Mouse (Mus musculus): ENCODE data around the gene Ugt1a1.
"Not testable (repeated sequence)": the region's sequence is repeated elsewhere in the genome, so short reads cannot be mapped to it uniquely, and the experiment has no call there.

Ugt1a1 gene

DNA sequence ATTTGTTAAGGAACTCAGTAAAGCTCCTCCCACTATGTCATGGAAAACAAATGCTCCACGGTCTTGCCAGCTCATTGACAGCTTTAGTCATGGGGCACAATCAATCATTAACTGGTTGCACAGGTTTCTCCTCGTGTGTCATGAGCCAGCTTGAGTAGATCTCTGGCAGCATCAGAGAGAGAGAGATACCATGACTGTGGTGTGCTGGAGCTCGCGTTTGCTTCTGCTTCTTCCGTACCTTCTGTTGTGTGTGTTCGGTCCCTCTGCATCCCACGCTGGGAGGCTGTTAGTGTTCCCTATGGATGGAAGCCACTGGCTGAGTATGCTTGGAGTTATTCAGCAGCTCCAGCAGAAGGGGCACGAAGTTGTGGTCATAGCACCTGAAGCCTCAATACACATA, at the start of gene Ugt1a1:
Ugt1a1 (plus strand) TSS at position 148 of the 400 bp plus-strand sequence.
- no peak for DNase-seq

DNA sequence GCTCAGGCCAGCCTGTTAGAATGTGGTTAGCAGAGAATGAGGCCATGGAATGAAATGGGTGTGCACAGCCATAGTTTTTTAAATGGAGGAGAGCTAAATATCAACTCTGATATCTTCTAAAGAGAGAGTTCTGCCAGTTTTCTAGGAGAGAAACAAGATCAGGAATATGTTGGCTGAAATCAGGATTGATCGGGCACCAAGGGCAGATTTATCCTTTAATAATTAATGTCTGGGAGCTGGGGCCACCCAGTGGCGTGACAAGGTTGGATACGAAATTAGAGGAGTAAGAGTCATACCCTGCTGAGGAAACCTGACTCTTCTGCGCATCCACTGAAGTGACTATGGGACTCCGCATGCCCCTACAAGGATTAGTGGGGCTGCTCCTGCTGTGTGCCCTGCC, 46.0 kb upstream of the Ugt1a1 start, which contains the start of gene Ugt1a5:
Ugt1a5 (plus strand) TSS at position 302 of the 400 bp plus-strand sequence.
- no peak for DNase-seq

DNA sequence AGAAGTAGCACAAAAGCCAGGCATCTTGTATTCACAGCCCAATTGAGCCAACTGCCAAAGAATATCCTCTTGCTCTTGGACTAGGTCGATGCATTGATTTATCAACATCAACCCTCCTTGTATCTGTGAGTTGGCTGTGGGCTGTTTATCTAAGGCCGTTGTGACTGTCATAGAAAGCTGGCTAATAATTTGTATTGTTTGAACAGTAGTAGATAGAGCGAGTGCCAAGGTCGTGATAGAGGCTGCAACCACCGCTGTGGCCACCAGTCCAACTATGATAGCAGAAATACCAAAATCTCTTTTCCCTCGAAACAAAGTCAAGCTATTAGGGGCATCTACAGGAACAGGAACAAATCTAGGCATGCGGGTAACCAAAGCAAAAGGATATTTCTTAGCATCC, 39.6 kb upstream of the Ugt1a1 start:
- not testable (repeated sequence) for DNase-seq

DNA sequence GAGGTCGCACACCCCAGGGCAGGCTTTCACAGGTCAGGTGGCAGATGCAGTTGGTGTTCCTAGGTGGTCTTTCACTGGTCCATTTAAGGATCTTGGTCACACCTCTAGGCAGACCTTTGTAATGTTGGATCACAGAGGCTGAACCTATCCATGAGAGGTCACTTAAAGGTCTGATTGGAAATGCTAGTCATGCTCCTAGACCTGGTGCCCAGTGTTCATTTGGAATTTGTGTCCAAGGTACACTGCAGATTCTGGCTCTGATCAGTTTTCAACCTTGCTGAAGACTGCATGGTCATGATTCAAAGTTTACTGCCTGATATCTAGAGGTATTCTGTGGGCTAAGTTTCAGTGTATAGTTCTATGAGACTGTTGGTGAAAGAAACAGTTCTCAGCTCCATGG, 32.1 kb upstream of the Ugt1a1 start:
- no peak for DNase-seq

DNA sequence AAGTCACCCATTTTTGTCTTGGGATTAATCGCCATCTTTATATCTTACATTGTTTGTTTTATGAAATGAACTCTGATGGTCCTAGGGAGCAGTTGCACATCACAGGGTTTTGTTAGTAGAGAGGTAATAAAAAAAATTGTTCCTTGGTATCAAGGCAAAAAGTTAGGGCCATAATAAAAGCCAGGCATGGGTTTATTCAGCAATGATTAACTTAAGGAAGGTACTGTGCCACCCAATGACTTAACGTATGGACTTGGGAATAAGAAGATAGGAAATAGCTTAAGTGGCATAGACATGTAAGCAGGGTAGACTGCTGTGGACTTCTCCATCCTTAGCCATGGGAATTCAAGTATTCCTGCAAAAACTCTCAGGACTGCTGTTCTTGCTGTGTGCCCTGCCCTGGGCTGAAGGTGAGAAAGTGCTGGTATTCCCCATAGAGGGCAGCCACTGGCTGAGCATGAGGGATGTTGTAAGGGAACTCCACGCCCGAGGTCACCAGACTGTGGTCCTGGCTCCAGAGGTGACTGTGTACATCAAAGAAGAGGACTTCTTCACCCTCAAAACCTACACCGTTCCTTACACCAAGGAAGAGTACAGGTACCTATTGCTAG, 25.3 kb upstream of the Ugt1a1 start:
- no peak for DNase-seq

DNA sequence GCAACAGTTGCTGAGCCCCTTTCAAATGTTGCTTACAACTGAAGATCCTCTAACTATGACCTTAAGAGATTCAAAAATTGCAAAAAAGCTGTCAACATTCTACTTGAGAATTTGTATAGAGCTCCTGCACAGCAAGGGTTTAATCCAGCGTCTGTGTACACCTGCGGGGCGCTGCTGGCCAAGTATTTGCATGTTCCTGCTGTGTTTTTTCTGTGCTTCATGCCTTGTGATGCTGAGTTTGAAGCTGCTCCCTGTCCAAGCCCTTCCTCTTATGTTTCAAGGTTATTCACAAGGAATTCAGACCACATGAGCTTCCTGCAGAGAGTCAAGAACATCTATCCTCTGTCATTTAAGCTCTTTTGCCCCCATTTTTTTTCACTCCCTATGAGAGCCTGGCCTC, 19.6 kb upstream of the Ugt1a1 start:
- no peak for DNase-seq

DNA sequence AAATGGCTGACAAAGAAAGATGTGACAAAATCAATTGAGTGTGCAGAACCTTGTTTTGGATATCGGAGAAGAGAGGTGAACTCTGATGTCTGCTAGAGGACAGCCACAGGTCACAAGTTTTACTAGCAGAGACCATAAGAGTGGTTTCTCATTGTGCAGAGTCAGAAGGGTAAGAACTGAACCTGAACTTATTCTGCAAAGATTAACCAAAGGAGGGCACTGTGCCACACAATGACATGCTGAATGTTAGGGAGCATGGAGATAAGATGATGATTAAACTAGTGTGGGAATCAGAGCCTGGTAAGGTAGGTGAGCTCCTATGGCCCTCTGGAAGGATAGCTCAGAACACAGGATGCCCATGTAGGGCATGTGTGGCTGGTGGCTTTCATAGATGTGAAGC, 16.1 kb upstream of the Ugt1a1 start:
- no peak for DNase-seq

DNA sequence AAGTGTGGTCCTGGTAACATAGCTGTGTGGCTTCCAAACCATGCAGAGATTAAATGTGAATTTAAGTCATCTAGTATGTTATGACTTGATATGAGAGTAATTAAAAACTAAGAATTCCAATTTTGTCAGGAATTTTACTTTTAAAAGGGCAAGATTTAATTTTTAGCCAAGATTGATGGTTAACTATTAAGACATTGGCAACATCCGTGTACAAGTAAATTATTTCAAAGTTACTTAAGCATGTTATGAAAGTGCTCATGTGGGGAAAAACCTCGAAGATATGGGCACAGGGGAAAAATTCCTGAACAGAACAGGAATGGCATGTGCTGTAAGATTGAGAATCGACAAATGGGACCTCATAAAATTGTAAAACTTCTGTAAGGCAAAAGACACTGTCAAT, 14.3 kb upstream of the Ugt1a1 start:
- no peak for DNase-seq

DNA sequence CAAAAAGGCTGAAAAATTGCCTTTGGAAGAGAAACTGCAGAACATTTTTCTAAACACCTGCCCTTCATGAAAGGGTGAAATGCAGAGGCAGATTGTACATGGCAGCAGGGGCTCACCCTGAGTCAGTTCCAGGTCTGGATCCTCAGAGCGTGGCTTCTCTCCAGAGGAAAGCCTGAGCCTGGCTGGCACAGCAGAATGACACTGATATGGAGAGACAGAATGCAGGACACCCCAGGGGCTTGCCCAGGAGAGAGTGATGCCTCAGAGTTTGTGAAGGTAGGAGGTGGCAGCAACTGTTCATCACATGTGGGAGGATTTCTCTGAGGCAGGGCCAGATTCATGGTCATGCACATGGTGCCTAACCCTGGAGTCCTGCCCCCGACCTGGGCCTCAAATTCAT, 11.8 kb upstream of the Ugt1a1 start:
- DNase-seq: no peak

DNA sequence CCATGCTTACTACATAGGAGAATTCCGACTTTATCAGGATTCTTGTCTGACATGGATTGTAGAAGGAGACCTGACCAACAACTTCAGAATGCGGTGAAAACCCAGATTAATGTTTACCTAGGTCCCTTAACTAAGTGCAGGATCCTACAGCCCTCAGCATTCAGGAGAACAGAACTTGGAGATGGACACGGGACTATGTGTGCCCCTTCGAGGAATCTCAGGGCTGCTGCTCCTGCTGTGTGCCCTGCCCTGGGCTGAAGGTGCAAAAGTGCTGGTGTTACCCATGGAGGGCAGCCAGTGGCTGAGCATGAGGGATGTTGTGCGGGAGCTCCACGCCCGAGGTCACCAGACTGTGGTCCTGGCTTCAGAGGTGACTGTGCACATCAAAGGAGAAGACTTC, 11.3 kb upstream of the Ugt1a1 start, which contains the start of gene Ugt1a2:
Ugt1a2 (plus strand) TSS at position 146 of the 400 bp plus-strand sequence.
- DNase-seq: no peak

DNA sequence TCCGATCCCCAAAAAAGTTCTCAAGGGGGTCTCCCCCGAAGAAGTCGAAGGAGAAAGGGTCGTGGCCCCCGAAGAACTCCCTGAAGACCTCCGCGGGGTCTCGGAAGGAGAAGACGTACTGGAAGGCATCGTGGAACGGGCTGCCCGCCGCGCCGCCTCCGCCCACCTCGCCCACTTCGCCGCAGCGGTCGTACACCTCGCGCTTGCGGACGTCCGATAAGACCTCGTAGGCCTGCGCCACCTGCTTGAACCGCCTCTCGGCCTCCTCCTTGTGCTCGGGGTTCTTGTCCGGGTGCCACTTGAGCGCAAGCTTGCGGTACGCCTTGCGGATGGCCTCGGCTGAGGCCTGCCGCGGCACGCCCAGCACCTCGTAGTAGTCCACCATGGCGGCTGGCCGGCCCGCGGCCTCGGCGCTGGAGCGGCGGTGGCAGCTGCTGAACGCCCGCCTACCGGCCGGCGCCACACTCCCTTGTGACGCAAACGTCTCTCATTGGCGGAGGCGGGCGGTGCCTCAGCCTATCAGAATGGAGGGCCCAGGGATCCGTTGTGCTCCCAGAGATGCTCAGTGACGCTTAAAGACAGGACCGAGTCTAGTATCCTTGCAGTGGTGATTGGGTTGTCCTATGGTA, 6.4 kb upstream of the Ugt1a1 start, which contains the start of gene Dnajb3:
Dnajb3 (minus strand) TSS at position 489 of the 629 bp plus-strand sequence.
- peak; percentile 52 to 62 for DNase-seq

DNA sequence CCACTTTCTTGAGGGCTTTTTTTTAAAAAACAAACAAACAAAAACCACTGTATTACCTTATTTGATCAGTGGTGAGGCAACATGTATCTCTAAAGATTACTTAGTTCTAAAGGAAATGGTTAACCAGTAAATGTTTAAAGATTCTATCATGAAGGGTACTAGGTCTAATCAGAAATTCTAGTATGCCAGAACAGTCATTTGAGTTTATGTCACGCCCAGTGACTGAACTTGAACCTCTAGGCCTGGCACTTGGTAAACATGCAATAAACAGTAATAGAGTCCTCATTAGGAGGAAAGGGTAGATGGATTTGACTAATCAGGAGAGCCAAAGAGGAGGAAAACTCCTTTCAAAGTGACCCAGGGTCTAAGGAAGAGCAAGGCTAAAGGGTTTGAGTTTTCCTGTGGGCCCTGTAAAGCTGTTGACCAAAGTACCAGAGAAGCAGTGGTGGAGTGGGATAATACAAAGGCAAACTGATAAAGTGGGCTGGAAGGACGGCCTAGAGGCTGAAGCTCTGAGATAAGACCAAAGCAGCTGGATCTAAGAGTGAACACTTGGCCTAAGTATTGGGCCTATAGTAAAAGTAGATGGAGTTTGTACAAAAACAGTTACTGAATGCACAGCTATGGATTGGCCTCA, 4.8 kb upstream of the Ugt1a1 start:
- DNase-seq: no peak

DNA sequence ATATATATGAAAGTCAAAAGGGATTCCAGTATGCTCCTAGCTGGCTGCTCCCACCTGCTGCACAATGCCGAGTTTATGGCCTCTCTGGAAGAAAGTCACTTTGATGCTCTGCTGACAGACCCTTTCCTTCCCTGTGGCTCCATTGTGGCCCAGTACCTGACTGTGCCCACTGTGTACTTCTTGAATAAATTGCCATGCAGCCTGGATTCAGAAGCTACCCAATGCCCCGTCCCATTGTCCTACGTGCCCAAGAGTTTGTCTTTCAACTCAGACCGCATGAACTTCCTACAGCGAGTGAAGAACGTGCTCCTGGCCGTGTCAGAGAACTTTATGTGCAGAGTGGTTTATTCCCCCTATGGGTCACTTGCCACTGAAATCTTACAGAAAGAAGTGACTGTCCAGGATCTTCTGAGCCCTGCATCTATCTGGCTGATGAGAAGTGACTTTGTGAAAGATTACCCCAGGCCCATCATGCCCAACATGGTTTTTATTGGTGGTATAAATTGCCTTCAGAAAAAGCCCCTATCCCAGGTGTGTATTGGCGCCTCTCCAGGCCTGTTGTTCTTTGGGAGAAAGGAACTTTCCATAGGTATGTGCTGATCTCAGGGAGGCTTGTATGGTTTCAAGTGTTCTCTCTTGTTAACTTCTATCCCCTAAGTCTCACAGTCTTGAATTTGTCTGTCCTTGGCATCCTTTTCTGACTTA, 734 bp downstream of the Ugt1a1 start:
- DNase-seq: no peak

DNA sequence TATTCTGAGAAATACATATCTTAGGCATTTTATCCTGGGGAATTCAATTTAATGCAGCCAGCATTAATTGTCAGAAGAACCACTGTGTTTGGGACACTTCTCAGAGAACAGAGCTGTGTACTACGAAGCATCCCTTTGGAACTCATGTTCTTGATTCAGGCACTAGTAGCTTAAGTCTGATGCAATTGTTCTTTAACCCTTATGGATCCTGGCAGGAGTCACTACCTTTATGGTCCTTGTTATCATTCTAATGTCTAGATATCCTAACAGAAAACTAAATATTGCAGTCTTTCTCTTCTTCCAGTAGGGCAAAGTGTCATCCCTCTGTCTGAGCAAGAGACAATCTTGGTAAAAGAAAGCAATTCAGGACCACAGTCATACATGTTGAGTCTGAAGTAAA, 1.3 kb downstream of the Ugt1a1 start:
- no peak for DNase-seq

DNA sequence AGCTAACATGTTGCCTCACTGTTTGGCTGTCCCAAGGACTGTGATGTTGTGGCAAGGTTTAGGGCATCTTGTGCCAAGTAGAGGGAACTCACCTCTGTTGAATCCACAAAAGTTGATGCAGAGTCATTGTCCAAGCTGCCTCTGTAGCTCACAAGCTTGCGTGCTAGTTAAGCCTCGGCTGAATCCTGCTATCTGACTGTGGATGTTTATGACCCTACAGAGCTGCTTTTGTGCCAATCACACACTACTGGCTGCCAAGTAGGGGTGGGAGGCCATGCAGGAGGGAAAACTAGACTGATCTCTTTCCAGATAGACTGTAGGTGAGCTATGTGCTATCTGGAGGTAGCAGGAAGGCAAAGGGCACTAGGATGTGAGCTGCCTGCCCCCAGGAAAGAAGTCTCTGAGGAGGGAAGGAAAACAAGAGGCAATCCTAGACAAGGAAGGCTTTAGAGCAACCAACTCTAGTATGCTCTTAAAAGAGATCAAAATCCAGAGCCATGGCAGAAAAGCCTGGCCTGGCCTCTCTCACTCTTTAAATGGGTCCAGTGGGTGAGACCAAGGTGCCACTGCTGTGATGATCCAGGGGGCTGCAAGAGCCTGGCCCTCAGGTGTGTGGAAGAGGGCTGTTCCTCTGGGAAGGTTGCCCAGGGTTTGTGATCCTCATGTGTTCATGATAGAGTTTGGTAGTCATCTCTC, 2.2 kb downstream of the Ugt1a1 start:
- no peak for DNase-seq

DNA sequence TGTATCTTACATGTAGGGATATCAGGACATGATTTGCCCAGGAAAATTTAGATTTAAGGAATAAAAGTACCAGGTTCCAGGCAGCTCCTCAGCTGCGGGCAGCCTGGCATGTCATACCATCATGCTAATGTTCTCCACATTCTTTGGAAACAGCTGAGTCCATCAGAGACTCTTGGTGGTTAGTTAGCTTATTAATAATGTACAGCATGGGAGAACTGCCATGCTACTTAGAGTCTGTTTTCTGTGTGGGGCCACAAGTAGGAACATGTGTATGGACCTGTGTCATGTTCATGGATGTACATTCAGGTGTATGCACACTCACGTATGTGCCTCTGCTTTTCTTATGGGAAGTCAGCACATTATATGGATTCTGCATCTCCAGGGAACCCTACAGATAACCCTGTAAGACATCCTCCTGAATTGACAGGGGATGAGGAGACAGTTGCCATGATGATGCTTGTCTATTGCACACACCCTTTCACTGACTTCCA, 2.7 kb downstream of the Ugt1a1 start:
- DNase-seq: no peak

DNA sequence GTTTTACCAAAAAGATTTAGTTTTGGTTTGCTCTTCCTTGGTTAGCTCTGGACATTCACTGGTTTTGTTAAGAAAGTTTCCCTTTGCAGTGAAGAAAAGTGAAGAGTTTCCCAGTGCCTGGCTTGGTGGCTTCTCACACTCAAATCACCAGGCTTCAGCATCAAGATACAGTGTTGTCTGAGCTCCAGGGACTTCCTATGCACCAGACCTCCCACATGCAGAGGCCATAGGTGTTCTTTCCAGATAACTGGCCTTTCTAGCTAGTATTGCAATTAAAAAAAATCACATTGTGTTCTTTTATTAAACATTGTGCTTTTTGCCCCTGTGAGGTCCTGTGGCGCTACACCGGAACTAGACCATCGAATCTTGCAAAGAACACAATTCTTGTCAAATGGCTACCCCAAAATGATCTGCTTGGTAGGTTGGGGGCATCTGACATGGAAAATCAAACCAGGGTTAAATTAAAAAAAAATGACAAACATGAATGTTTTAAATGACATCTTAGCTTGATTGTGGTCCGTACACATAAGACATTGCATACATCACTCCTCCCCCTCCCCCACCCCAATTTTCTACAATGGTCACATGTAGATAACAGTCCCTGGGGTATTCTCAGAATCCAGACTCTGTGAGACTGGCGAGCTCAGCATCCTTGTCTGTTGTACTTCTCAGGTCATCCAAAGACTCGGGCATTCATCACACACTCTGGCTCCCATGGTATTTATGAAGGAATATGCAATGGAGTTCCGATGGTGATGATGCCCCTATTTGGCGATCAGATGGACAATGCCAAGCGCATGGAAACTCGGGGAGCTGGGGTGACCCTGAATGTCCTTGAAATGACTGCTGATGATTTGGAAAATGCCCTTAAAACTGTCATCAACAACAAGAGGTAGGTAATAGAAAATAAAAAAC, 4.0 kb downstream of the Ugt1a1 start:
- no peak for DNase-seq

DNA sequence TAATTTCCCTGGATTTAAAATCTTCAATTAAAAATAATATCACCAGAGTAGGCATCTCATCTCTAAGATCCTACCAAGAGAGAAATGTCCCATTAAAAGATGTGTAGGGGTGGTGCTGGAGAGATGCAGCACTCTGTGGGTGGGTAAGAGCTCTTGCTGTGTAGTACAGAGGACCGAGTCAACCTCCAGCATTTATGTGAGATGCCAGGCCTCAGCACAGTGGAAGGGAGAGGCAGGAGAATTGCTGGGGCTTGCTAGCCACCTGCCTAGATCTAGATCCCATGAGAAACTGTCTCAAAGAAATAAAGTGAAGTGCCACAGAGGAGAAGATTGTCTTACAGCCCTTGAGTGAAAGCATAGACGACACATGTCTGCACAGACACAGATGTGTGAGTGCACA, 4.8 kb downstream of the Ugt1a1 start:
- no peak for DNase-seq

DNA sequence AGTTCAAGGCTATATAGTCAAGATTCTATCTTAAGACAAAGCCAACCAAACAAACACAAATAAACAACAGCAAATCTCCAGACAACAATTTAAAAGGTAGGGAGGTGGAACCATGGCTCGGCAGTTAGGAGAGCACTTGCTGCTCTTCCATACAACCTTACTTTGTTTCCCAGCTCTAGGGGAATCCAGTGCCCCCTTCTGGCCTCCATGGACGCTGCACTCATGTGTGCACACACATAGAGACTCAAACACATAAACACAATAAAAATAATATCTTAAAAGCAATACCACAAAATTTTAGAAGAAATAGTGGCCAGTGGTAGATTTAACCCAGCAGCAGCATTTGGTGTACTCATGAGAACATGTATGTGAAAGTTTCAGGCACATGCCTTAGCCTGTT, 5.4 kb downstream of the Ugt1a1 start:
- no peak for DNase-seq

DNA sequence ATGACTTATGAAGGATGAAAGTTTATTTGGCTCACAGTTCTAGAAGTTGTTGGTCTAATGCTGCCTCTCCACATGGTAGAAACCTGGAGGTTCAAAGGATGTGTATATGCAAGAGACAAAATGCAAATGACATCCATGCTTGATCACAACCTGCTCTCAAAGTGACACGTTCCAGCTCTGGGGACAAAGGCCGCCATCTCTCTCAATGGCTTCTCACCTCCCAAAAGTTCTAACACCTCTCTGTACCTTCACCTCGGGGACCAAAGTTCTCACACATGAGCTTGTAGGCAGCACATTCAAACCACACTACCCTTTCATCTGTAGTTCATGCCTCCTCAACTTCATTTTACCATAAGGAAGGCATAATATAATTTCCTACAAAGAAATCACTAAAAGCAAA, 5.8 kb downstream of the Ugt1a1 start:
- DNase-seq: no peak

DNA sequence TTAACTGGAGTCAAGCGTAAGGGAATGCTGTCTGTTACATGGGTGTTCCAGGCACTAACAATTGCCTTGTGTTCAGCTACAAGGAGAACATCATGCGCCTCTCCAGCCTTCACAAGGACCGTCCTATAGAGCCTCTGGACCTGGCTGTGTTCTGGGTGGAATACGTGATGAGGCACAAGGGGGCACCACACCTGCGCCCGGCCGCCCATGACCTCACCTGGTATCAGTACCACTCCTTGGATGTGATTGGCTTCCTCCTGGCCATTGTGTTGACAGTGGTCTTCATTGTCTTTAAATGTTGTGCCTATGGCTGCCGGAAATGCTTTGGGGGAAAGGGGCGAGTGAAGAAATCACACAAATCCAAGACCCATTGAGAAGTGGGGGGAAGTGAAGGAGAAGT, 6.3 kb downstream of the Ugt1a1 start:
- DNase-seq: no peak

DNA sequence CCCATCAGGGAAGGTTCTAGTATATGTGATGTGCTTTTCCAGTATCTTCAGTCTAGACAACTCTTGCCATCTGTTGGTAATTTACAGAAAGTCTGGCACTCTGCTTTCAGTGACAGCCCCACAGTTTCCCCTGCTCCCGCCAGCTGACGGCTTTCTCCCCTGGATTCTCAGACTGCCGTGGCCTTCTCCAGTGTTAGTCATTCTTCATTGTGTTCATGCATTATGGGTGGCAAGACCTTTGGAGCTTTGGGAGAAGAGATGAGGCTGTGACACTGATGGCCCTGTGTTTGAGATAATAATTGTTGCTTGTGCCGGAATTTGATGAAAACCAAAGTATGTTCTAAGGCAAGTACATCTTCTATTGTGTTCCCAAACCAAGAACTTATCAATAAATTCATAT, 6.8 kb downstream of the Ugt1a1 start:
- DNase-seq: no peak

Data from spleen, adult 18-20 months (tissue).